In the genomic region with DNA sequence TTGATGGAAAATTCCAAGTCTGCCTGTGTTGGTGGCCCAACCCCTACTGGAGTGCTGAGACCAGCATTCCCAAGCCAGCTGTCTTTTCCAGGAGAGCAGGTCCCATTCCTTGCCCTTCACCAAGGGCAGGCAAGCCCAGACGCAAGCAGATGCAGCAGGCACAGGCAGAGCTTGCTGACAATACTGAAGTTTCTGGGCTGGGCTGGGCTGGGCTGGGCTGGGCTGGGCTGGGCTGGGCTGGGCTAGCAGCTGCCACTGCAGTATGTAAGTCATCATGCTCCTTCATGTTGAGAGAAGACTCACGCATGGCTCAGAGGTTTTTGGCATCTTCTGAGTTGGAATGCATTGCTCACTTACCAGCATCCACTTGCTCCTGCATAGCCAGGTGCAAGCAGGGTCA, we compare ENCODE assay signal across 11 mouse cellular contexts. TPM values are rescaled to one million over a fixed set of nuclear protein-coding genes. Genes with fewer than 3 reads are reported as not detected.
DNase-seq lines count a peak whose midpoint lies in the region; ATAC-seq and TF ChIP-seq lines count a peak whose summit lies in the region.
"Had no signal": no experiment of that assay in that cellular context is flagged by ENCODE, and none has a peak within 500 bp of the region (broad histone marks: within the 10 kb centered on the region; RNA-seq: fewer than 3 reads in every experiment).

No protein-coding gene starts in this region.

- TF ChIP-seq EP300 in heart, adult 2 months (IDR thresholded peaks at IDR 0.05; ENCODE audit: insufficient read depth, low read depth, low read length) = no peak

- H3K27ac ChIP-seq in heart, embryonic 13.5 days (replicated peaks) = peak overlapping the region; percentile 32; the same call in 1 of the 2 replicates
- no peak overlapping the region for H3K27ac ChIP-seq in heart, adult 2 months
- H3K27ac ChIP-seq: hindbrain, embryonic 15.5 days; midbrain, embryonic 15.5 days had no signal

- no peaks in the 10 kb centered on the region for H3K79me2 ChIP-seq in heart, adult 2 months (replicated peaks; ENCODE audit: control insufficient read depth, insufficient read depth, low read length)

- TF ChIP-seq CTCF in heart, adult 2 months (IDR thresholded peaks at IDR 0.05) = no peak

- no peaks in the 10 kb centered on the region for H3K27me3 ChIP-seq in heart, embryonic 13.5 days (replicated peaks)
- H3K27me3 ChIP-seq in heart, adult 2 months (ENCODE audit: control insufficient read depth, insufficient read depth, low read length) = no peaks in the 10 kb centered on the region
- H3K27me3 ChIP-seq: hindbrain, embryonic 15.5 days; midbrain, embryonic 15.5 days had no signal

- DNase-seq in heart, adult 2 months = no peak
- peak; percentile 62 for DNase-seq in 3134 (ENCODE audit: extremely low read depth, insufficient read length, low spot score)
- DNase-seq in ES-CJ7 (ENCODE audit: low read depth, low spot score) = peak; percentile 77
- DNase-seq in fat pad, adult 2 months (ENCODE audit: extremely low read depth, low read depth, low spot score) = peak; percentile 80
- no peak for DNase-seq in spleen, postnatal 36 days (ENCODE audit: low spot score in 2 of 2)
- DNase-seq in right cerebral cortex, postnatal 4 days = no peak
- DNase-seq: lung, adult 18-20 months had no signal

- H3K36me3 ChIP-seq in heart, embryonic 13.5 days = no peaks in the 10 kb centered on the region
- H3K36me3 ChIP-seq in heart, adult 2 months (ENCODE audit: control insufficient read depth, insufficient read depth, low read length) = no peaks in the 10 kb centered on the region
- H3K36me3 ChIP-seq: hindbrain, embryonic 15.5 days; midbrain, embryonic 15.5 days had no signal

- TF ChIP-seq POLR2A in heart, adult 2 months (IDR thresholded peaks at IDR 0.05; ENCODE audit: insufficient read depth, low read depth, low read length) = no peak

- intact Hi-C loops in heart, adult 2 months (cut with DNase I) = no loop called here

- H3K4me1 ChIP-seq in heart, embryonic 13.5 days = peaks cover 34% of the 10 kb centered on the region
- peaks cover 2% of the 10 kb centered on the region; the same call in 1 of the 2 replicates for H3K4me1 ChIP-seq in heart, adult 2 months (ENCODE audit: control insufficient read depth, insufficient read depth, low read length)

- no peak overlapping the region for H3K9ac ChIP-seq in heart, embryonic 13.5 days
- H3K9ac ChIP-seq in heart, adult 2 months (ENCODE audit: low read depth, low read length) = no peak overlapping the region
- H3K9ac ChIP-seq: hindbrain, embryonic 15.5 days; midbrain, embryonic 15.5 days had no signal

- WGBS in heart, embryonic 13.5 days = 39% methylated on average over 2 of the region's 2 CpGs
- 66% methylated on average over 2 of the region's 2 CpGs for WGBS in heart, adult 2 months

- no peak overlapping the region for H3K4me3 ChIP-seq in heart, embryonic 13.5 days
- no peak overlapping the region for H3K4me3 ChIP-seq in heart, adult 2 months
- H3K4me3 ChIP-seq: hindbrain, embryonic 15.5 days; midbrain, embryonic 15.5 days had no signal

- no peak overlapping the region for H3K4me2 ChIP-seq in heart, embryonic 13.5 days
- H3K4me2 ChIP-seq: hindbrain, embryonic 15.5 days; midbrain, embryonic 15.5 days had no signal

- H3K9me3 ChIP-seq in heart, embryonic 13.5 days = peaks cover 4% of the 10 kb centered on the region
- H3K9me3 ChIP-seq: hindbrain, embryonic 15.5 days; midbrain, embryonic 15.5 days had no signal

- no peak for ATAC-seq in heart, embryonic 13.5 days (ENCODE audit: extremely low read depth, insufficient number of reproducible peaks, low FRiP score, low TSS enrichment)
- ATAC-seq in megakaryocyte-erythroid progenitor cell, adult 5-6 weeks (replicated peaks; ENCODE audit: low FRiP score, low TSS enrichment, poor library complexity, severe bottlenecking) = no peak
- ATAC-seq: midbrain, embryonic 15.5 days had no signal

RNA-seq across cellular contexts. Expression of a gene that starts 27.7 kb away (rescaled TPM):
- polyA plus RNA-seq in heart, embryonic 13.5 days (2015; fragmentation: Nextera tagmentation; extraction: Ambion mirVana) = 5.4 and 5.7 TPM in 2 replicates
- total RNA-seq in heart, adult 2 months (2021) = 10 to 100 TPM; 52.3 to 53.2 TPM
- 36.1 and 40.3 TPM in 2 replicates for polyA plus RNA-seq in heart, adult 2 months (2012; rRNA removed)
- total RNA-seq in megakaryocyte-erythroid progenitor cell, adult 5-6 weeks (2014; fragmentation: Nextera tagmentation) = 0.55 and 0.96 TPM in 2 replicates
- total RNA-seq in megakaryocyte-erythroid progenitor cell, adult 5-6 weeks (2017) = 0.34 and 1.0 TPM in 2 replicates

RNA-seq across cellular contexts. Expression of a gene that starts 45.5 kb away (rescaled TPM):
- polyA plus RNA-seq in heart, embryonic 13.5 days (2015; fragmentation: Nextera tagmentation; extraction: Ambion mirVana) = 36.6 and 37.3 TPM in 2 replicates
- 10 to 100 TPM; 15.8 to 20.0 TPM for total RNA-seq in heart, adult 2 months (2021)
- 15.7 and 16.0 TPM in 2 replicates for polyA plus RNA-seq in heart, adult 2 months (2012; rRNA removed)
- total RNA-seq in megakaryocyte-erythroid progenitor cell, adult 5-6 weeks (2014; fragmentation: Nextera tagmentation) = 10.3 and 15.3 TPM in 2 replicates
- total RNA-seq in megakaryocyte-erythroid progenitor cell, adult 5-6 weeks (2017) = 12.3 and 19.9 TPM in 2 replicates

Comparison
In these comparisons a context has a peak if more than half of its experiments do, and no peak if none do; other contexts are left out.
1. DNase-seq: peak in 3134 (single experiment), ES-CJ7 (single experiment) and fat pad, adult 2 months (single experiment); none in heart, adult 2 months (0 of 2), spleen, postnatal 36 days (0 of 2) and right cerebral cortex, postnatal 4 days (single experiment).
2. RNA of a gene that starts 27.7 kb away (total RNA-seq): 52.3 to 53.2 TPM in heart, adult 2 months; 0.34 to 1.0 TPM in megakaryocyte-erythroid progenitor cell, adult 5-6 weeks; every median in the first group is over 10 times any median in the second.